Mouse (Mus musculus): Measurements from ENCODE around the gene Zfyve28. TPM values are rescaled to one million over a fixed set of nuclear protein-coding genes. Genes with fewer than 3 reads are reported as not detected.

The Zfyve28 gene
- polyA plus RNA-seq, 1 experiment from 2014 or later: 0.29 TPM

DNA sequence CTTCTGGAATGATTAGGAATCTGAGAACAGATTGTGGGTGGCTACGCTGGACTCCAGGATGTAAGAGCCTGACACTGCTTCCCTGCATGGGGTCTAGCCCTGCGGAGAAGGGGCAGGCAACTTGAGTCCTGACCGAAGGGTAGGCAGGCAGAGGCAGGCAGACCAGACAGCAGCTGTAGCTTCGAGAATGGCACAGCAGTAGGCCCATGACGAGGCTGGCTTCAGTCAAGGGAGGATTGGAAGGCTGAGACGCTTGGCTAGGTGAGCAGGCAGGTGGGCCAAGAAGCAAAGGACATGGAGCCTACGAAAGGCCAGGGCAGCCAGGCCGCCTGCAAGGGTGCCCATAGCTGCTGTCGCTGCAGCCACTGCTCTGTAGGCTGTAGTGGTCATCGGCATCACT is 111.6 kb downstream of the Zfyve28 start:
- H3K9ac ChIP-seq (ENCODE audit: low read length): no peak overlapping the region
- no peak overlapping the region for H3K4me2 ChIP-seq (replicated peaks; ENCODE audit: low read depth)
- H3K4me1 ChIP-seq (replicated peaks; ENCODE audit: control insufficient read depth, insufficient read depth): no peaks in the 10 kb centered on the region
- H3K27ac ChIP-seq (replicated peaks): no peak overlapping the region
- TF ChIP-seq EP300 (optimal IDR thresholded peaks at IDR 0.05) (no peak), CTCF (IDR thresholded peaks at IDR 0.05; ENCODE audit: low read depth) (no peak)
- no peaks in the 10 kb centered on the region for H3K9me3 ChIP-seq (ENCODE audit: control insufficient read depth, low read length)
- 87% methylated on average over 10 of the region's 10 CpGs for WGBS
- DNase-seq (ENCODE audit: low spot score) (peak; percentile 12), ATAC-seq (ENCODE audit: low FRiP score, low TSS enrichment) (peak; percentile 21; the same call in 1 of the 2 replicates)
- no peaks in the 10 kb centered on the region for H3K27me3 ChIP-seq (ENCODE audit: control insufficient read depth, insufficient read depth, low read length)
- peaks cover 31% of the 10 kb centered on the region for H3K36me3 ChIP-seq (ENCODE audit: control insufficient read depth, insufficient read depth, low read length)
- no peak overlapping the region for H3K4me3 ChIP-seq (ENCODE audit: low read depth, low read length)

DNA sequence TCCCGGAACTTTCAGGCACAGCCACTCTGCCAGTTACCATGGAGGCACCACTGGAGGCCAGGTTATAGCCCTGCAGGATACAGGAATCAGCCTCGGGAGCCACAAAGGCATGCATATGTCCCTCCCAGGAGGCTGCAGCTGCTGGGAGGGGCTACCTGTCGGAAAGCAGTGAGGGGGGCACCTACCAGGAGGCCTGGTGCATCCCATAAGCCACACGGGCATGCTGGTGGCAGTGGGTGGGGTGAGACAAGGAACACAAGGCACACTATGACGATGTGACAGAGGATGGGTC is 112.9 kb downstream of the Zfyve28 start:
- H3K27me3 ChIP-seq (ENCODE audit: control insufficient read depth, insufficient read depth, low read length): no peaks in the 10 kb centered on the region
- no peak overlapping the region for H3K4me2 ChIP-seq (replicated peaks; ENCODE audit: low read depth)
- TF ChIP-seq EP300 (optimal IDR thresholded peaks at IDR 0.05): no peak
- no peak for TF ChIP-seq CTCF (IDR thresholded peaks at IDR 0.05; ENCODE audit: low read depth)
- H3K4me1 ChIP-seq (replicated peaks; ENCODE audit: control insufficient read depth, insufficient read depth): no peaks in the 10 kb centered on the region
- no peak overlapping the region for H3K4me3 ChIP-seq (ENCODE audit: low read depth, low read length)
- no peak for ATAC-seq (ENCODE audit: low FRiP score, low TSS enrichment)
- H3K27ac ChIP-seq (replicated peaks): no peak overlapping the region
- peak; percentile 11 for DNase-seq (ENCODE audit: low spot score)
- WGBS: 40% methylated on average over 5 of the region's 5 CpGs
- H3K9me3 ChIP-seq (ENCODE audit: control insufficient read depth, low read length): no peaks in the 10 kb centered on the region
- peaks cover 31% of the 10 kb centered on the region for H3K36me3 ChIP-seq (ENCODE audit: control insufficient read depth, insufficient read depth, low read length)
- H3K9ac ChIP-seq (ENCODE audit: low read length): no peak overlapping the region

DNA sequence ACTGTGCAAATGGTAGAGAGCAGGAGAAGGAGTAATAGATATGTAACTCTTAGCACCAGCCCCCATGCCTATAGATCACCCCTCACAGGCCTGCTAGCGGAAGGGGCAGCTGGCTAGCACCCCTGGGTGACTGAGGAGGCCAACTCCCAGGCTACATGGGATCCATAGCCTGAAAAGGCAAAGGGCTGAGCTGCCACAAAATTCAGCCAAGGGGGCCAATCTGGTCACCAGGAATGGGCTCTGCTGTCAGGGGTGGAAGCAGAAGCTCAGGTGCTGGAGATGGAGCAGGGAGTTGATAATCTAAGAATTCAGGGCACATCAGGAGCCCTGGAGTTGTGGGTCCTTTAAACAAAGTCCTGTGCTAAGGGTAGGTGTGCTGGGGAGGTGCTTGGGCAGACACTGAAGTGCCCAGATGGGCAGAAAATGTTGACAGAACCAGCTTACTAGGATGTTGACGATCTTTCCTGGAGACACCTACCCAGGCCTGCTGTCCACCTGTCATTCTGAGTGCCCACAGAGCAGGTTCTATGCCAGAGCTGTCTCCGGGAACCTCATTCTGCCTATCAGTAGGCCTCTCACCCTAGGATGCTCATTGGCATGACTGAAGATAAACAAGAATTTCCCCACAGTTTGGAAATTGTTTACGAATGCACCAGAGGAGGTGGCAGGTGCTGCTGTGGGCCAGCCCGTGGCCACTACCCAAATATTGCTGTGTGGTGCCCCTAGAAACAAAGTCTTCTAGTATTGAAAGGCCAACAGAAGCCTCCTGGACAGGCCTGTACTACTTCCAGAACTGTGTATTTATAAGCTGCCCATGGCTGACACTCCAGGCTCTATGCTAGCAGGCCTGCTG is 113.5 kb downstream of the Zfyve28 start:
- peak; percentile 11 for DNase-seq (ENCODE audit: low spot score)
- Histone ChIP-seq H3K27me3 (ENCODE audit: control insufficient read depth, insufficient read depth, low read length) (no peaks in the 10 kb centered on the region), H3K9me3 (ENCODE audit: control insufficient read depth, low read length) (no peaks in the 10 kb centered on the region), H3K36me3 (ENCODE audit: control insufficient read depth, insufficient read depth, low read length) (peaks cover 31% of the 10 kb centered on the region), H3K4me1 (replicated peaks; ENCODE audit: control insufficient read depth, insufficient read depth) (no peaks in the 10 kb centered on the region), H3K9ac (ENCODE audit: low read length) (no peak overlapping the region), H3K4me3 (ENCODE audit: low read depth, low read length) (no peak overlapping the region), H3K27ac (replicated peaks) (no peak overlapping the region), H3K4me2 (replicated peaks; ENCODE audit: low read depth) (no peak overlapping the region)
- WGBS: 69% methylated on average over 5 of the region's 5 CpGs
- TF ChIP-seq CTCF (IDR thresholded peaks at IDR 0.05; ENCODE audit: low read depth) (no peak), EP300 (optimal IDR thresholded peaks at IDR 0.05) (no peak)
- ATAC-seq (ENCODE audit: low FRiP score, low TSS enrichment): no peak

DNA sequence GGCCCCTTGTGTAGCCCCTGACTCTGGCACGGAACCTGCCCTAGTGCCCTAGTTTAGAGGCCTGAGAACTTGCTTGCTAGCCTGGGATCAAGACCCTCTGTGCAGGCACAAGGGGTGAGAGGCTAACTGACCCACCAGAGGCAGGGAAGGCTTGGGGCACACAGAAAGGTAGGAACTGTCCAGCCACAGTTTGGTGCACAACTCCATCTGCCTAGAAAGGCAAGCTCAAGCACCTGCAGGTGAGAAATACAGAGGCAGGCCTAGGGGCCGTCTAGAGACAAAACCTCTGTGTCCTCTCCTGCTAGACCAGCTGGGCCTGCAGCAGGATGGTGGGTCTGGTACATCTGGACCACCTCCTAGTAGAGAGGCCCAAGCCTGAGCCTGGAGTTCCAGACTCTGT is 114.2 kb downstream of the Zfyve28 start:
- Histone ChIP-seq H3K4me2 (replicated peaks; ENCODE audit: low read depth) (no peak overlapping the region), H3K4me3 (ENCODE audit: low read depth, low read length) (no peak overlapping the region), H3K27me3 (ENCODE audit: control insufficient read depth, insufficient read depth, low read length) (no peaks in the 10 kb centered on the region), H3K4me1 (replicated peaks; ENCODE audit: control insufficient read depth, insufficient read depth) (no peaks in the 10 kb centered on the region), H3K9me3 (ENCODE audit: control insufficient read depth, low read length) (no peaks in the 10 kb centered on the region), H3K36me3 (ENCODE audit: control insufficient read depth, insufficient read depth, low read length) (peaks cover 31% of the 10 kb centered on the region), H3K9ac (ENCODE audit: low read length) (no peak overlapping the region), H3K27ac (replicated peaks) (no peak overlapping the region)
- ATAC-seq (ENCODE audit: low FRiP score, low TSS enrichment): no peak
- DNase-seq (ENCODE audit: low spot score): no peak
- TF ChIP-seq EP300 (optimal IDR thresholded peaks at IDR 0.05) (no peak), CTCF (IDR thresholded peaks at IDR 0.05; ENCODE audit: low read depth) (no peak)
- WGBS: 70% methylated on average over 2 of the region's 2 CpGs

DNA sequence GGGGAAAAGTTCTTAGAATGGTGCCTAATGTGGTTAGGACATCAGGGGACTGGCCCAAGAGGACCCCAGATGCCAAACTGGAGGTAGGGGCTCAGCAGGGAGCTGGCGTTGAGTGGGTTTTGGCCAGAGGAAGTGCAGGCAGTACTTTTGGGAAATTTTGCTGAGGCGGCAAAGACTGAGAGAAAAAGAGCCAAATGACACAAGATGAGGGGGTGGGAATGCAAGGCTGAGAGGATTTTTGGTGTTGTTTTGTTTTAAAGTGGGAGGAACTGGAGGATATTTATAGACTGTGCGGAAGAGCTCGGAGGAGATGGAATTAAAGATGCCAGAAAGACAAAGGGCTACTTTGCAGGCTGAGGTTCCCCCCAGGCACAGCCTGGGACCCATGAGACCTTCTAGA is 117.5 kb downstream of the Zfyve28 start:
- Histone ChIP-seq H3K36me3 (ENCODE audit: control insufficient read depth, insufficient read depth, low read length) (peaks cover 14% of the 10 kb centered on the region; the same call in 1 of the 2 replicates), H3K27me3 (ENCODE audit: control insufficient read depth, insufficient read depth, low read length) (no peaks in the 10 kb centered on the region), H3K27ac (replicated peaks) (peak overlapping the region; percentile 70), H3K9ac (ENCODE audit: low read length) (no peak overlapping the region), H3K4me1 (replicated peaks; ENCODE audit: control insufficient read depth, insufficient read depth) (no peaks in the 10 kb centered on the region), H3K4me3 (ENCODE audit: low read depth, low read length) (no peak overlapping the region), H3K9me3 (ENCODE audit: control insufficient read depth, low read length) (no peaks in the 10 kb centered on the region), H3K4me2 (replicated peaks; ENCODE audit: low read depth) (0 out of 2 replicates have a peak overlapping the region, but pooled peaks have one; percentile 14)
- DNase-seq (ENCODE audit: low spot score) (no peak), ATAC-seq (ENCODE audit: low FRiP score, low TSS enrichment) (no peak)
- TF ChIP-seq CTCF (IDR thresholded peaks at IDR 0.05; ENCODE audit: low read depth): no peak
- no peak for TF ChIP-seq EP300 (optimal IDR thresholded peaks at IDR 0.05)
- 50% methylated on average over 4 of the region's 4 CpGs for WGBS

DNA sequence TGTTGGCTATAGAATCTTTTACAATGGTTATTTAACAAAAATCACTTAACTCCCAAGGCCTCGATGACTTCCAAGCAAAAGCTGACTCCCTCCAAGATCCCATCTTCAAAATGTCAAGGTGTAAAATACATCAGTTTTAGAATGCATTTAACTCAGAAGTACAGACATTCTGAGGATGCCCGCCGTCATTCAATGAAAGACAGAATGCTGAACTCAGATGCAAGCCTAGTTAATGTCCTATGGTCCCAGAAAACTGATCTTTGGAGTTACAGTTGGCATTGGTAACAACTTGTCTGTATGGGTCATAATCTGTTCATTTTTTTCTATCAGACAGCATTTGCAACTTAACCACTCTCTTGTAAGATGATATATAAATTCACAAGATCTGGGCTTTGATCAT is 118.3 kb downstream of the Zfyve28 start:
- Histone ChIP-seq H3K27me3 (ENCODE audit: control insufficient read depth, insufficient read depth, low read length) (no peaks in the 10 kb centered on the region), H3K4me3 (ENCODE audit: low read depth, low read length) (peak overlapping the region; percentile 34), H3K36me3 (ENCODE audit: control insufficient read depth, insufficient read depth, low read length) (peaks cover 10% of the 10 kb centered on the region; the same call in 1 of the 2 replicates), H3K9ac (ENCODE audit: low read length) (peak overlapping the region; percentile 59), H3K4me2 (replicated peaks; ENCODE audit: low read depth) (peak overlapping the region; percentile 57), H3K9me3 (ENCODE audit: control insufficient read depth, low read length) (no peaks in the 10 kb centered on the region), H3K4me1 (replicated peaks; ENCODE audit: control insufficient read depth, insufficient read depth) (no peaks in the 10 kb centered on the region), H3K27ac (replicated peaks) (peak overlapping the region; percentile 86)
- DNase-seq (ENCODE audit: low spot score): no peak
- 75% methylated on average over 3 of the region's 3 CpGs for WGBS
- no peak for ATAC-seq (ENCODE audit: low FRiP score, low TSS enrichment)
- TF ChIP-seq EP300 (optimal IDR thresholded peaks at IDR 0.05): no peak
